In genomic region chr10:90753106-90753505, GRCm38 (mm10) we compare ENCODE assay signal across 11 mouse cellular contexts.
DNase-seq lines count a peak whose midpoint lies in the region; ATAC-seq and TF ChIP-seq lines count a peak whose summit lies in the region.
"Had no signal": no experiment of that assay in that cellular context is flagged by ENCODE, and none has a peak within 500 bp of the region (broad histone marks: within the 10 kb centered on the region; RNA-seq: fewer than 3 reads in every experiment).

No protein-coding gene starts in this region.

- H3K27me3 ChIP-seq in forebrain, embryonic 13.5 days, result no peaks in the 10 kb centered on the region
- no peaks in the 10 kb centered on the region for H3K27me3 ChIP-seq in forebrain, embryonic 11.5 days (ENCODE audit: control insufficient read depth, insufficient read depth, low read length)
- H3K27me3 ChIP-seq in midbrain, postnatal 0 days (ENCODE audit: insufficient read depth, low read length), result no peaks in the 10 kb centered on the region
- no peaks in the 10 kb centered on the region for H3K27me3 ChIP-seq in midbrain, embryonic 10.5 days (ENCODE audit: low read depth, poor library complexity, severe bottlenecking)
- H3K27me3 ChIP-seq in intestine, postnatal 0 days (replicated peaks; ENCODE audit: control insufficient read depth, insufficient read depth, low read length), result no peaks in the 10 kb centered on the region
- no peaks in the 10 kb centered on the region for H3K27me3 ChIP-seq in kidney, embryonic 16.5 days (ENCODE audit: insufficient read depth, low read length)
- H3K27me3 ChIP-seq: liver, embryonic 15.5 days had no signal

- WGBS in forebrain, embryonic 13.5 days, result 73% methylated on average over 9 of the region's 9 CpGs
- 79% methylated on average over 9 of the region's 9 CpGs for WGBS in forebrain, embryonic 11.5 days
- 66% methylated on average over 9 of the region's 9 CpGs for WGBS in midbrain, postnatal 0 days
- 85% methylated on average over 9 of the region's 9 CpGs for WGBS in midbrain, embryonic 10.5 days
- whole genome bisulfite sequencing in intestine, postnatal 0 days, result 62% methylated on average over 9 of the region's 9 CpGs
- 74% methylated on average over 9 of the region's 9 CpGs for WGBS in kidney, embryonic 16.5 days

- ATAC-seq in forebrain, embryonic 13.5 days, result 0 out of 2 replicates have a peak, but pooled peaks have one; percentile 53
- no peak for ATAC-seq in forebrain, embryonic 11.5 days (replicated peaks; ENCODE audit: low FRiP score)
- no peak for ATAC-seq in midbrain, postnatal 0 days (ENCODE audit: low FRiP score)
- ATAC-seq in intestine, postnatal 0 days, result no peak
- no peak for ATAC-seq in kidney, embryonic 16.5 days (ENCODE audit: low FRiP score, low TSS enrichment)

- H3K4me3 ChIP-seq in forebrain, embryonic 13.5 days, result no peak overlapping the region
- no peak overlapping the region for H3K4me3 ChIP-seq in forebrain, embryonic 11.5 days (ENCODE audit: low read depth, low read length)
- no peak overlapping the region for H3K4me3 ChIP-seq in midbrain, postnatal 0 days (ENCODE audit: low read depth, low read length)
- no peak overlapping the region for H3K4me3 ChIP-seq in midbrain, embryonic 10.5 days
- H3K4me3 ChIP-seq in intestine, postnatal 0 days (ENCODE audit: low read depth, low read length), result no peak overlapping the region
- H3K4me3 ChIP-seq in kidney, embryonic 16.5 days (ENCODE audit: low read length), result no peak overlapping the region
- H3K4me3 ChIP-seq: liver, embryonic 15.5 days had no signal

- H3K27ac ChIP-seq in forebrain, embryonic 13.5 days, result 0 out of 2 replicates have a peak overlapping the region, but pooled peaks have one; percentile 31
- H3K27ac ChIP-seq in forebrain, embryonic 11.5 days (ENCODE audit: low read depth, low read length), result no peak overlapping the region
- no peak overlapping the region for H3K27ac ChIP-seq in midbrain, postnatal 0 days (ENCODE audit: low read depth, low read length)
- no peak overlapping the region for H3K27ac ChIP-seq in midbrain, embryonic 10.5 days (replicated peaks)
- H3K27ac ChIP-seq in intestine, postnatal 0 days (ENCODE audit: low read depth, low read length), result no peak overlapping the region
- no peak overlapping the region for H3K27ac ChIP-seq in kidney, embryonic 16.5 days (ENCODE audit: low read length)
- H3K27ac ChIP-seq: liver, embryonic 15.5 days had no signal

- TF ChIP-seq CTCF in midbrain, postnatal 0 days (IDR thresholded peaks at IDR 0.05), result no peak
- no peak for TF ChIP-seq CTCF in intestine, postnatal 0 days (IDR thresholded peaks at IDR 0.05; ENCODE audit: low read depth)

- H3K4me2 ChIP-seq in forebrain, embryonic 13.5 days, result no peak overlapping the region
- no peak overlapping the region for H3K4me2 ChIP-seq in forebrain, embryonic 11.5 days (ENCODE audit: low read depth, low read length, severe bottlenecking)
- no peak overlapping the region for H3K4me2 ChIP-seq in midbrain, postnatal 0 days (ENCODE audit: low read depth, low read length, poor library complexity, severe bottlenecking)
- no peak overlapping the region for H3K4me2 ChIP-seq in intestine, postnatal 0 days (replicated peaks; ENCODE audit: low read depth)
- H3K4me2 ChIP-seq in kidney, embryonic 16.5 days (replicated peaks; ENCODE audit: low read depth, low read length), result no peak overlapping the region
- H3K4me2 ChIP-seq: liver, embryonic 15.5 days had no signal

- no peak for DNase-seq in forebrain, embryonic 11.5 days (ENCODE audit: low spot score)
- peak; percentile 61 for DNase-seq in midbrain, postnatal 0 days (ENCODE audit: low spot score)
- no peak for DNase-seq in midbrain, embryonic 10.5 days (ENCODE audit: low spot score)
- peak; percentile 41 to 51 for DNase-seq in layer of hippocampus, postnatal 10 days (ENCODE audit: low spot score in 2 of 2)
- DNase-seq in urinary bladder, postnatal 36 days (ENCODE audit: low spot score in 2 of 2), result no peak
- DNase-seq: gastrocnemius, postnatal 36 days; kidney, adult 2 months had no signal

- H3K36me3 ChIP-seq in forebrain, embryonic 13.5 days (ENCODE audit: poor library complexity, severe bottlenecking), result no peaks in the 10 kb centered on the region
- H3K36me3 ChIP-seq in forebrain, embryonic 11.5 days (ENCODE audit: control insufficient read depth, insufficient read depth, low read length), result no peaks in the 10 kb centered on the region
- no peaks in the 10 kb centered on the region for H3K36me3 ChIP-seq in midbrain, postnatal 0 days (ENCODE audit: insufficient read depth, low read length)
- H3K36me3 ChIP-seq in midbrain, embryonic 10.5 days, result no peaks in the 10 kb centered on the region
- H3K36me3 ChIP-seq in intestine, postnatal 0 days (ENCODE audit: control insufficient read depth, insufficient read depth), result no peaks in the 10 kb centered on the region
- H3K36me3 ChIP-seq in kidney, embryonic 16.5 days (ENCODE audit: insufficient read depth, low read length), result no peaks in the 10 kb centered on the region
- H3K36me3 ChIP-seq: liver, embryonic 15.5 days had no signal

- H3K9me3 ChIP-seq in forebrain, embryonic 13.5 days (replicated peaks), result 0 out of 2 replicates have a peak, but pooled peaks cover 6% of the 10 kb centered on the region
- H3K9me3 ChIP-seq in forebrain, embryonic 11.5 days (ENCODE audit: control insufficient read depth, low read length), result no peaks in the 10 kb centered on the region
- no peaks in the 10 kb centered on the region for H3K9me3 ChIP-seq in midbrain, postnatal 0 days (ENCODE audit: low read length)
- H3K9me3 ChIP-seq in midbrain, embryonic 10.5 days (replicated peaks), result 0 out of 2 replicates have a peak, but pooled peaks cover 6% of the 10 kb centered on the region
- H3K9me3 ChIP-seq in intestine, postnatal 0 days (ENCODE audit: control insufficient read depth), result no peaks in the 10 kb centered on the region
- no peaks in the 10 kb centered on the region for H3K9me3 ChIP-seq in kidney, embryonic 16.5 days (ENCODE audit: low read length)
- H3K9me3 ChIP-seq: liver, embryonic 15.5 days had no signal

- no peak overlapping the region for H3K9ac ChIP-seq in forebrain, embryonic 13.5 days
- no peak overlapping the region for H3K9ac ChIP-seq in forebrain, embryonic 11.5 days (ENCODE audit: low read length)
- H3K9ac ChIP-seq in midbrain, postnatal 0 days (replicated peaks; ENCODE audit: low read length, poor library complexity, severe bottlenecking), result no peak overlapping the region
- H3K9ac ChIP-seq in intestine, postnatal 0 days (ENCODE audit: low read depth, low read length), result no peak overlapping the region
- H3K9ac ChIP-seq in kidney, embryonic 16.5 days (replicated peaks; ENCODE audit: low read length), result no peak overlapping the region
- H3K9ac ChIP-seq: liver, embryonic 15.5 days had no signal

- H3K4me1 ChIP-seq in forebrain, embryonic 13.5 days, result 0 out of 2 replicates have a peak, but pooled peaks cover 4% of the 10 kb centered on the region
- no peaks in the 10 kb centered on the region for H3K4me1 ChIP-seq in forebrain, embryonic 11.5 days (replicated peaks; ENCODE audit: control insufficient read depth, insufficient read depth, low read length)
- H3K4me1 ChIP-seq in midbrain, postnatal 0 days (ENCODE audit: insufficient read depth, low read length), result no peaks in the 10 kb centered on the region
- H3K4me1 ChIP-seq in midbrain, embryonic 10.5 days, result no peaks in the 10 kb centered on the region
- no peaks in the 10 kb centered on the region for H3K4me1 ChIP-seq in intestine, postnatal 0 days (replicated peaks; ENCODE audit: control insufficient read depth, insufficient read depth, low read length)
- no peaks in the 10 kb centered on the region for H3K4me1 ChIP-seq in kidney, embryonic 16.5 days (ENCODE audit: insufficient read depth, low read length)
- H3K4me1 ChIP-seq: liver, embryonic 15.5 days had no signal

Comparison
In these comparisons a context has a peak if more than half of its experiments do, and no peak if none do; other contexts are left out.
1. DNase-seq: peak in midbrain, postnatal 0 days (single experiment) and layer of hippocampus, postnatal 10 days (2 of 2); none in forebrain, embryonic 11.5 days (single experiment), midbrain, embryonic 10.5 days (single experiment) and urinary bladder, postnatal 36 days (0 of 2).